Mouse (Mus musculus) left cerebral cortex, postnatal 10 days (tissue): Measurements from ENCODE around the gene Dbndd2. TPM values are rescaled to one million over a fixed set of nuclear protein-coding genes. Genes with fewer than 3 reads are reported as not detected.

Experiments used
- DNase-seq, 2 experiments: peaks; one replicate each; pipeline ENCODE4 v3.0.0; 2021 to 2022; ENCODE audit warnings: low spot score in 2 of 2, mixed read lengths in 1 of 2; ENCODE audit errors: extremely low spot score in 1 of 2
- intact Hi-C: fragments of 180-260 bp; cut with DNase I; formaldehyde crosslinking; loops from one replicate; pipeline ENCODE4 v1.15.1; 2025
- total RNA-seq, 2 experiments: library from RNA; stranded (reverse); gene quantifications; 2 replicates each; pipeline ENCODE4 v1.2.3; 2021

The Dbndd2 gene
- total RNA-seq, 2 experiments from 2014 or later: 75.5 to 77.3 TPM

DNA sequence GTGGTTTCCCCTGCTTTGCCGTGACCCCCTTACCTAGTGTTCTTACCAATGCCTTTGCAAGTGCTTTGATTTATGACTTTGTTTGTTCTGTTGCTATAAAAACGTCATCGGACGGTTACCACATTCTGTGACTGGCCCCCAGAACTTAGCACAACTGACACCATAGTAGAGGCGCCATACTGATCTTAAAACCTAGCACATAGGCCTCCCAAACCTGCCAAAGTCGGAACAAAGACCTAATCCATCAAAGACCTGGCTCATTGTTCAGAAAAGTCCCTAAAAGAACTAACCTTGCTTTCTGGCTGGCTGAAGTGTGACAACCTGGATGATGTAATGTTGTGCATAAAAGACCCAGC lies 33.2 kb downstream of the Dbndd2 start:
- DNase-seq: no peak
- intact Hi-C loops: no loop called here

GRCm38 (mm10) chr2:164520782-164521181 lies 34.9 kb downstream of the Dbndd2 start:
- DNase-seq: no peak
- intact Hi-C loops: no loop called here

DNA sequence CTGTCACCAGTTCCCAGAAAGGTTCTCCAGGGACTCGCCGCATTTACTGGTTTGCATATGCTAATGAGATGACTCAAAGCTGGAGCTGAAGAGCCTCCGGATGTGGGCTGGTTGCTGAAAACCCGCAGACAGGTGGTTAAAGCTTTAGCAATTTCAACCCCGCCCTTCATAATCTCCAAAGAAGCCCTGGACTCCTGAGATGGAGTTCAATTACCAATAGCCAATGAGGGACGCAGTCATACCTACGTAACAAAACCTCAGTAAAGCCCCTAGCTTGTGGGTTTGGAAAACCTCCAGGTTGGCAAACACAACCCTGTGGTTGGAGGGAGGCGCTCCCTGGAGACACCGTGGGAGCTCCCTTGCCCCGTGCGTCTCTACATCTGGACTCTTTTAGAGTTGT lies 35.9 kb downstream of the Dbndd2 start:
- no peak for DNase-seq
- intact Hi-C loops: no loop called here

DNA sequence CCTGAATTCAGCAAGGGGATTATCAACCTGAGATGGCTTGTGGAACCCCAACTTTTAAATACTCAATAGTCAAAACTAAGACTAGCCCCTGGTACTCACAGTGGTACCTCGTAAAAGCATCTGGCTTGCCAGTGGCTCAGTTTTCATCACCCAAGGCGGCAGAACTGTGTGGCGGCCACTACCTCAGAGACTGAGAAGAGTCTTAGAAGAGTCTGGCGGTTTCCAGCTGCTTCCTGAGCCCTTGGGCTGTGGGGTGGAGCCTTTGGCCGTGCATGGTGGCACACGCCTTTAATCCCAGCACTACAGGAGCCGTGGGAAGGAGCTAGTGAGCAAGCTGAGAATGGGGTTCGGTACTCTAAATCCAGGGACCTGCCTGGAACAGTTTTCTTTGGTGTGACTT lies 36.4 kb downstream of the Dbndd2 start:
- intact Hi-C loops: no loop called here
- DNase-seq: no peak

- intact Hi-C loops: no loop called here
- no peak for DNase-seq
These were observed 37.4 kb downstream of the Dbndd2 start for GRCm38 (mm10) chr2:164523301-164523773.

DNA sequence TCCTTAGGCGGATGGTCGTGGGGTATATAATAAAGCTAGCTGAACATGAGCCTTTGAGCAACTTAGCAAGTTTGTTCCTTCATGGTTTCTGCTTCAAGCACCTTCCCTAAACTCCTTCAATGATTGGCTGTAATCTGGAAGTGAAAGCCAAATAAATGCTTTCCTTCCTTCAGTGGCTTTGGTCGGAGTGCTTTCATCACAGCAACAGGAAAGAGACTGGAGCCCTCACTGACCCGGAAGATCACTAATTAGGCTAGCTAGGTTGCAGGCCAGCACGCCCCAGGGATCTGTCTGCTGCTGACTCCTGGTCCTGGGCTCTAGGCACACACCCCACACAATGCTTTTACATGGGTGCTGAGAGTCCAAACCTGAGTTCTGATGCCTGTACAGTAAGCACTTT lies 42.7 kb downstream of the Dbndd2 start:
- DNase-seq: no peak
- intact Hi-C loops: no loop called here

DNA sequence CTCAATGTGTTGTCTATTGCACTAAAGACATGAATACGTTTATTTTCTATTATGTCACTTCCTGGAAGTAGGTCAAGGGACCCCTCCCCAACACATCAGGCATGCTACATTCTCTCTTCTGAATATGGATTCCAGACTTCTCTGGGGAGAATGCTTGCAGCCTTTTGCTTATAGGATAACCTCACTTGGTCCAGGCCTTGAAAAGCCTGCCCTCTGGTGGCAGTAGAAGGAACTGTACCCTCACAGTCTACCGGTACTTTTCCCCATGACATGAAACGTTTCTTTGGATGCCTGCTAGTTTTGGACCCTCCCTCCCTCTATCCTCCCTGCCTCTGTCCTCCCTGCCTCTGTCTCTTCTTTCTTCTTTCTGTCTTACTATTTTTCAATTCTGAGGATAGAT lies 45.3 kb downstream of the Dbndd2 start:
- peak; percentile 68 to 70 for DNase-seq
- intact Hi-C loops: loop anchor here (5.0 kb wide), 1 partner anchor 114 kb away; no protein-coding TSS in a partner anchor

DNA sequence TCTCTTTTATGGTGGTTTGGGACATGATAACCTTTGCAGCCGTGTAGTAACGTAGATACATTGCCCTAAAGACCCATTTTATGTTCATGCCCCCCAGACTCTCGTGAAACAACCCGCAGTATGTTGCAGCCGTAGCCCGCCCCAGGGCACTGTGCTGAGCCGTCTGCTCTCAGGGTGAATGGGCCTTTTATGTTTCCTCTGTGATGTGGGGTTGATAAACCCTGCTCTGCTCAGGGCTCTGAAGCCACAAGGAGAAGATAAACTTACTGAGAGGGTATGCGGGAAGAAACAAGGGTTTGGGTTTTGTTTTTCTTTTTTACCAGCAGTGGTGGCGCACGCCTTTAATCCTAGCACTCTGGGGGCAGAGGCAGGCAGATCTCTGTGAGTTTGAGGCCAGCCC lies 48.4 kb downstream of the Dbndd2 start:
- intact Hi-C loops: loop anchor here (5.0 kb wide), 1 partner anchor 117 kb away; no protein-coding TSS in a partner anchor

DNA sequence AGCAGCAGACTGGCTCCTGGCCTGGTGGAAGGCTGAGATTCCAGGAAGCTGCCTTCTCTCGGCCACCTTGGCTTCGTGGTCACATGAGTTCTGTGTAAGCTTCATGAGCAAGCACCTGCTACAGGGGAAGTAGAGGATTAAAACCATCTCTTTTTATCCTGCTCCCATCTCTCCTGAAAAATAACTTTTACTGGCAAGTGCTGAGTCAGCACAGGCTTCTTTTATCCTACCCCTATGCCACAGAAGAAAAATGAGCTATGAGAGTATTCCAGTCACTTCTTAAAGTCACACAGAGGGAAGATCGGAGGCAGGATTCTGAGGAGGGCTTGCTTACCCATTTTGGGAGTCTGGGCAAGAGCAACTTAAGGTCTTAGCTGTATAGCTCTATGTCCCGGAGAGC lies 51.1 kb downstream of the Dbndd2 start:
- no peak for DNase-seq
- intact Hi-C loops: no loop called here

More for the DNA sequence above, 48.4 kb downstream of the Dbndd2 start:
- DNase-seq: no peak

- intact Hi-C loops: no loop called here
These were observed 54.9 kb downstream of the Dbndd2 start for GRCm38 (mm10) chr2:164540652-164541427.

DNA sequence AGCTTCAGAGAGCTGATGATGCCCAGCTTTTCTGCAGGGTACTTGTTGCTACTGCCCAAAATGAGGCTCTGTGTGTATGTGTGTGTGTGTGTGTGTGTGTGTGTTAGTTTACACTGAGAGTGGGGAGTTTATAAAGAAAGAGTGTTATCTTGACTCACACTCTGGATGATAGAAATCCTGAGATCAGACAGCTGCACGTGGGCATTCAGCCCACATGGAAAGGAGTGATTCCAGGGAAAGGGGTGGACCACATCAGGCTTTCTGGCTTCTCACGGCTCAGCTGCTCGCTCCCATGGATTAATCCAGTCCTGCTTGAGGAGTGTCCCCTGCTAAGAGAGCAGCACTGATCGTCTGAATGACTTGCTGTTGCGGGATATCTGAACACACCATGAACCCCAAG lies 56.2 kb downstream of the Dbndd2 start:
- DNase-seq: peak in 1 of 2 experiments; percentile 40

More at GRCm38 (mm10) chr2:164540652-164541427, 54.9 kb downstream of the Dbndd2 start:
- no peak for DNase-seq

DNA sequence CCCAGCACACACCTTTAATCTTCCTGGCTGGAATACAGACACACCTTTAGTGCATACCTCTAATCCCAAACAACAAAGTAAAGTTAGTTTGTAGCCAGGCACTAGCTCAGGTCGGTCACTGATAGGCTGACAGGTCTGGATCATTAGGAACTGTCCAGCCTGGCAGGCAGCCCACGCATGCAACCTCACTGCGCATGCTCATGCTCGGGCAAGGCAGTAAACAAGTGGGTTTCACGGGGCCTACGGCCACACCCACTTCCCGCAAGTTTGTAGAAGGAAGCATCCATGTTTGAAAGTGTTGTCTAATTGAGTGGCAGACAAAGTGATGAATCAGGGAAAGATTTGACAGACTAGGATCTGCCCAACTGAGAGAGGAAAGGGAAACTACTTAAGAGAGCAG lies 56.7 kb downstream of the Dbndd2 start:
- DNase-seq: no peak
- intact Hi-C loops: no loop called here

More for the DNA sequence above, 56.2 kb downstream of the Dbndd2 start:
- intact Hi-C loops: no loop called here

Other genes with a start within 250 kb of the Dbndd2 start
- gene Svs2, start 247.6 kb upstream of the Dbndd2 start, total RNA-seq: not detected
- gene Svs3b, start 229.5 kb upstream of the Dbndd2 start, total RNA-seq: not detected
- gene Svs4, start 207.6 kb upstream of the Dbndd2 start, total RNA-seq: not detected
- gene Svs3a, start 196.8 kb upstream of the Dbndd2 start, total RNA-seq: not detected
- not detected for gene Svs6, start 169.4 kb upstream of the Dbndd2 start, total RNA-seq
- gene Svs5, start 153.4 kb upstream of the Dbndd2 start, total RNA-seq: not detected
- gene Slpi, start 97.0 kb upstream of the Dbndd2 start, total RNA-seq: under 1 TPM; 0.62 to 0.93 TPM
- under 1 TPM; 0.41 to 0.79 TPM for gene Rbpjl, start 83.0 kb upstream of the Dbndd2 start, total RNA-seq
- 10 to 100 TPM; 13.0 to 14.9 TPM for gene Matn4, start 80.9 kb upstream of the Dbndd2 start, total RNA-seq
- gene Sdc4, start 42.2 kb upstream of the Dbndd2 start, total RNA-seq: 10 to 100 TPM; 35.9 to 56.8 TPM
- 10 to 100 TPM; 40.9 to 41.8 TPM for gene Sys1, start 29.1 kb upstream of the Dbndd2 start, total RNA-seq
- 1 to 10 TPM; 2.2 to 6.0 TPM for gene Gm20458, start 25.1 kb upstream of the Dbndd2 start, total RNA-seq
- gene Trp53tg5, start 12.4 kb upstream of the Dbndd2 start, total RNA-seq: not detected
- 100 to 1,000 TPM; 119 to 124 TPM for gene Pigt, start 11.4 kb downstream of the Dbndd2 start, total RNA-seq
- under 1 TPM in 1 of 2 experiments, not detected in 1; 0.84 TPM for gene Wfdc2, start 76.3 kb downstream of the Dbndd2 start, total RNA-seq
- gene Spint3, start 87.4 kb downstream of the Dbndd2 start, total RNA-seq: not detected
- gene Wfdc6a, start 99.3 kb downstream of the Dbndd2 start, total RNA-seq: 1 to 10 TPM in 1 of 2 experiments, under 1 TPM in 1; 0.47 to 1.7 TPM
- not detected for gene Eppin, start 107.5 kb downstream of the Dbndd2 start, total RNA-seq
- gene Wfdc6b, start 127.4 kb downstream of the Dbndd2 start, total RNA-seq: not detected
- not detected for gene Wfdc8, start 127.5 kb downstream of the Dbndd2 start, total RNA-seq
- gene Wfdc16, start 152.7 kb downstream of the Dbndd2 start, total RNA-seq: not detected
- not detected for gene Wfdc10, start 169.9 kb downstream of the Dbndd2 start, total RNA-seq
- not detected for gene Wfdc9, start 170.5 kb downstream of the Dbndd2 start, total RNA-seq
- not detected for gene Wfdc11, start 188.0 kb downstream of the Dbndd2 start, total RNA-seq
- not detected for gene Wfdc13, start 199.0 kb downstream of the Dbndd2 start, total RNA-seq
- not detected for gene Spint4, start 212.4 kb downstream of the Dbndd2 start, total RNA-seq
- gene Spint5, start 229.2 kb downstream of the Dbndd2 start, total RNA-seq: not detected